Mouse (Mus musculus) embryonic facial prominence, embryonic 13.5 days (tissue): ENCODE data around the gene Lgsn. TPM values are rescaled to one million over a fixed set of nuclear protein-coding genes. Genes with fewer than 3 reads are reported as not detected.

Experiments
- ATAC-seq: fragments of 200-750 bp; cut with Nextera tagmentation; 2 replicates; pipeline ENCODE4 v1.8.0; 2017; ENCODE audit warnings: low read depth; ENCODE audit not compliant: insufficient number of reproducible peaks, insufficient read depth, low FRiP score, low TSS enrichment
- H3K27ac ChIP-seq: fragments of 300-500 bp; sonication (generic); 2 replicates; pipeline ENCODE4 v1.5.1; 2015; ENCODE audit warnings: moderate library complexity, mild to moderate bottlenecking, inconsistent platforms
- H3K27me3 ChIP-seq: fragments of 300-500 bp; sonication (generic); 2 replicates; pipeline ENCODE4 v1.6.1; 2015; ENCODE audit warnings: mild to moderate bottlenecking, inconsistent platforms
- H3K36me3 ChIP-seq: fragments of 300-500 bp; sonication (generic); 2 replicates; pipeline ENCODE4 v1.6.1; 2015; ENCODE audit warnings: mild to moderate bottlenecking, inconsistent platforms
- H3K4me1 ChIP-seq: fragments of 300-500 bp; sonication (generic); 2 replicates; pipeline ENCODE4 v1.6.1; 2015; ENCODE audit warnings: inconsistent platforms
- H3K4me2 ChIP-seq: fragments of 300-500 bp; sonication (generic); 2 replicates; pipeline ENCODE4 v1.6.1; 2015; ENCODE audit warnings: moderate library complexity, mild to moderate bottlenecking, inconsistent platforms
- H3K4me3 ChIP-seq: fragments of 300-500 bp; sonication (generic); 2 replicates; pipeline ENCODE4 v1.5.1; 2015; ENCODE audit warnings: mild to moderate bottlenecking, inconsistent platforms
- H3K9ac ChIP-seq: fragments of 300-500 bp; sonication (generic); 2 replicates; pipeline ENCODE4 v1.6.1; 2015; ENCODE audit warnings: mild to moderate bottlenecking, inconsistent platforms
- H3K9me3 ChIP-seq: fragments of 300-500 bp; sonication (generic); 2 replicates; pipeline ENCODE4 v1.6.1; 2016; ENCODE audit warnings: inconsistent platforms
- WGBS: fragments of 180-500 bp; shearing (Covaris S2); methylation state at CpG from one replicate; pipeline ENCODE4 v1.1.7; 2015; ENCODE audit warnings: mixed read lengths; 5-methylcytosine and 5-hydroxymethylcytosine counted together
- polyA plus RNA-seq: library from polyadenylated mRNA; unstranded; fragments of >200 nt; fragmentation: Nextera tagmentation; extraction: Ambion mirVana; gene quantifications from 2 replicates; pipeline ENCODE4 v1.2.1, GENCODE M21; 2015

Lgsn gene
- polyA plus RNA-seq, 1 experiment from 2014 or later, result not detected

- no peaks in the 10 kb centered on the region for H3K9me3 ChIP-seq
- H3K9ac ChIP-seq, result no peak overlapping the region
- H3K4me1 ChIP-seq, result no peaks in the 10 kb centered on the region
- WGBS, result 85% methylated on average over 7 of the region's 7 CpGs
- H3K4me3 ChIP-seq, result no peak overlapping the region
- H3K27ac ChIP-seq, result no peak overlapping the region
- H3K27me3 ChIP-seq, result no peaks in the 10 kb centered on the region
- H3K36me3 ChIP-seq, result no peaks in the 10 kb centered on the region
- no peak for ATAC-seq
- no peak overlapping the region for H3K4me2 ChIP-seq
Observed at GRCm38 (mm10) chr1:31165326-31166121, 10.7 kb upstream of the Lgsn start.

- H3K4me2 ChIP-seq, result no peak overlapping the region
- H3K9me3 ChIP-seq, result no peaks in the 10 kb centered on the region
- no peaks in the 10 kb centered on the region for H3K36me3 ChIP-seq
- no peak for ATAC-seq
- WGBS, result 58% methylated on average over 3 of the region's 3 CpGs
- H3K27me3 ChIP-seq, result no peaks in the 10 kb centered on the region
- H3K9ac ChIP-seq, result no peak overlapping the region
- no peak overlapping the region for H3K4me3 ChIP-seq
- no peak overlapping the region for H3K27ac ChIP-seq
- no peaks in the 10 kb centered on the region for H3K4me1 ChIP-seq
Observed at GRCm38 (mm10) chr1:31175401-31175800, 800 bp upstream of the Lgsn start.

DNA sequence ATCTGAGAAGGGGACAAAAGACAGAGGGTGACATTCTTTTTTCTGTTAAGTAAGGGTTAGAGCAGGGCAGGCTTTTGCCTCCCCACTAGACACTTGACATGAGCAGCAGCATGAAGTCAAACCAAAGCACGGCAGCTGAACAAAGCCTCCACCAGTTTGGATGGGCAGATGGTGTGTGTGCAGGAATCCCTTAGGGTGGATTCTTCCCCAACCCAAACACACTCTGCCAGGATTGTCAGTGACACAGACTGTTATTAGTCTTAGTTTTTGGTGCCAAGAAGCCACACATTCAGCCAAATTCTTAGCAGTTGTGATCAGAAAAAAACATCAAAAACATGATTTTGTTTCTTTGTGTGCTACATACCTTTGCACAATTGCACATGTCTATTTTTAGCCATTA is 2.1 kb downstream of the Lgsn start:
- no peaks in the 10 kb centered on the region for H3K36me3 ChIP-seq
- no peaks in the 10 kb centered on the region for H3K9me3 ChIP-seq
- WGBS, result 32% methylated on average over 1 of the region's 1 CpGs
- H3K27me3 ChIP-seq, result no peaks in the 10 kb centered on the region
- no peak overlapping the region for H3K9ac ChIP-seq
- no peaks in the 10 kb centered on the region for H3K4me1 ChIP-seq
- no peak overlapping the region for H3K27ac ChIP-seq
- ATAC-seq, result no peak
- no peak overlapping the region for H3K4me3 ChIP-seq
- no peak overlapping the region for H3K4me2 ChIP-seq

GRCm38 (mm10) chr1:31190237-31190866 is 14.2 kb downstream of the Lgsn start:
- Histone ChIP-seq H3K4me2 (no peak overlapping the region), H3K9me3 (no peaks in the 10 kb centered on the region), H3K9ac (no peak overlapping the region), H3K27ac (no peak overlapping the region), H3K4me1 (no peaks in the 10 kb centered on the region), H3K4me3 (no peak overlapping the region), H3K27me3 (no peaks in the 10 kb centered on the region), H3K36me3 (no peaks in the 10 kb centered on the region)
- ATAC-seq, result no peak
- 59% methylated on average over 10 of the region's 10 CpGs for WGBS

GRCm38 (mm10) chr1:31195633-31196032 is 19.4 kb downstream of the Lgsn start:
- H3K4me3 ChIP-seq, result no peak overlapping the region
- H3K4me1 ChIP-seq, result no peaks in the 10 kb centered on the region
- no peak overlapping the region for H3K27ac ChIP-seq
- no peak overlapping the region for H3K4me2 ChIP-seq
- H3K9ac ChIP-seq, result no peak overlapping the region
- 89% methylated on average over 1 of the region's 1 CpGs for WGBS
- no peaks in the 10 kb centered on the region for H3K36me3 ChIP-seq
- H3K27me3 ChIP-seq, result no peaks in the 10 kb centered on the region
- H3K9me3 ChIP-seq, result no peaks in the 10 kb centered on the region
- no peak for ATAC-seq

DNA sequence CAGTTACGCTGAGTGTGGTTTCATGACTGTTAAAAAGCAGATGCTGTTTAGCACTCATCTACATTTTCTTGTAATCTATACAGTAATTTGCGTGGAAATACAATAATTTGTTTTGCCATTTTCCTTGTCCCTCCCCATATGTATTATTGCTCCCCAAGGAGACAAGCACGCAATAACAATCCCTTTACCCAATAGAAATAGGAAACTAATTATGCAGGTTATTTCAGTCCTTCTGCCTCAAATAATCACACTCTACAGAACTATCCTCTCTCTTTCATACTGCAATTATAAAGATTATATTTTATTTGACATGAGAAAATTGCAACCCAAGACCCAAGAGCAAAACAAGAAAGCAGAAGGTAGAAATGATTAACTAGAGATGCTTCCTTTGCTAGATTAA is 20.8 kb downstream of the Lgsn start:
- ATAC-seq, result no peak
- H3K4me2 ChIP-seq, result no peak overlapping the region
- no peaks in the 10 kb centered on the region for H3K36me3 ChIP-seq
- no peaks in the 10 kb centered on the region for H3K4me1 ChIP-seq
- no peak overlapping the region for H3K4me3 ChIP-seq
- no peaks in the 10 kb centered on the region for H3K27me3 ChIP-seq
- 76% methylated on average over 3 of the region's 3 CpGs for WGBS
- H3K9me3 ChIP-seq, result no peaks in the 10 kb centered on the region
- no peak overlapping the region for H3K27ac ChIP-seq
- H3K9ac ChIP-seq, result no peak overlapping the region

- no peak overlapping the region for H3K9ac ChIP-seq
- H3K4me2 ChIP-seq, result no peak overlapping the region
- no peaks in the 10 kb centered on the region for H3K36me3 ChIP-seq
- ATAC-seq, result no peak
- no peaks in the 10 kb centered on the region for H3K4me1 ChIP-seq
- H3K9me3 ChIP-seq, result no peaks in the 10 kb centered on the region
- no peak overlapping the region for H3K27ac ChIP-seq
- 90% methylated on average over 10 of the region's 10 CpGs for WGBS
- no peak overlapping the region for H3K4me3 ChIP-seq
- no peaks in the 10 kb centered on the region for H3K27me3 ChIP-seq
Observed at GRCm38 (mm10) chr1:31203771-31204170, 27.6 kb downstream of the Lgsn start.

- Histone ChIP-seq H3K27me3 (no peaks in the 10 kb centered on the region), H3K27ac (no peak overlapping the region), H3K4me3 (no peak overlapping the region), H3K36me3 (no peaks in the 10 kb centered on the region), H3K9ac (no peak overlapping the region), H3K4me1 (no peaks in the 10 kb centered on the region), H3K4me2 (no peak overlapping the region), H3K9me3 (no peaks in the 10 kb centered on the region)
- ATAC-seq, result no peak
- 78% methylated on average over 7 of the region's 7 CpGs for WGBS
Observed at GRCm38 (mm10) chr1:31205346-31205745, 29.1 kb downstream of the Lgsn start.

DNA sequence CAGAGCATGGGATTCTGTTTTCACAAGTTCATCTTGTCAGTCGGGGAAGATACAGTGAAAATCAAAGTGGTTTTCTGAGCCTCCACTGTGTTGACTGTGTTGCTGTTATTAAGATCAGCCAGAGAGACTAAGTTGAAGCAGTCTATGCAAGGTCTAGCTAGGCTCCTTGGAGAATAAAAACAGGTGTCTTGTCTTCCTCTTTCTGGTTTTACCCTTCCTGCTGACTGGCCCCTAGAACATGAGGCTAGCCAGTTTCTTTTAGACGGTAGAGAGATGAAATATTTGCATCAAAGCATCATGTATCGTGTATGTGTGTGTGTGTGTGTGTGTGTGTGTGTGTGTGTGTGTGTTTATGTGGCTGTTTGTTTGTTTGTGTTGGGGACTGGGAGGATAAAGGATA is 29.6 kb downstream of the Lgsn start:
- Histone ChIP-seq H3K9ac (no peak overlapping the region), H3K4me2 (no peak overlapping the region), H3K36me3 (no peaks in the 10 kb centered on the region), H3K27ac (no peak overlapping the region), H3K9me3 (no peaks in the 10 kb centered on the region), H3K4me1 (no peaks in the 10 kb centered on the region), H3K27me3 (no peaks in the 10 kb centered on the region), H3K4me3 (no peak overlapping the region)
- no peak for ATAC-seq
- 75% methylated on average over 3 of the region's 3 CpGs for WGBS

DNA sequence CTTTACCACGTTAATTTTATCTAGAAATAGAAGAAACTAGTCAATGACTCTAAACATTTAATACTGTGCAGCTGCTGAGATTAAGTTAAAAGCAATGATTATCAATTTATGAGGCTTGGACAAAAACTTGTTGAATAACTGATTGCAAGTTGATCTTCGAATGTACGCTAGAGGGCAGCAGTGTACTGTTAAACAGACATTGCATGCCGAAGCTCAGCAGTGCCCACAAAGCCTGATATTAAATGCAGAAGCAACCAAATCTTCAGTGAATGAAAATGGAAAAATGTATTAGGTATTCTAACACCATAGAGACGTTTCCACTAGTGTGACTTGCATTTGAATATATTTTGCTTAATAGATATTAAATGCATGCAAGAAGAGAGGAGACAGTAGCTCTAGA is 33.9 kb downstream of the Lgsn start:
- Histone ChIP-seq H3K27ac (no peak overlapping the region), H3K36me3 (no peaks in the 10 kb centered on the region), H3K4me2 (no peak overlapping the region), H3K4me3 (no peak overlapping the region), H3K9me3 (no peaks in the 10 kb centered on the region), H3K4me1 (no peaks in the 10 kb centered on the region), H3K27me3 (no peaks in the 10 kb centered on the region), H3K9ac (no peak overlapping the region)
- WGBS, result 1% methylated on average over 5 of the region's 5 CpGs
- ATAC-seq, result no peak

DNA sequence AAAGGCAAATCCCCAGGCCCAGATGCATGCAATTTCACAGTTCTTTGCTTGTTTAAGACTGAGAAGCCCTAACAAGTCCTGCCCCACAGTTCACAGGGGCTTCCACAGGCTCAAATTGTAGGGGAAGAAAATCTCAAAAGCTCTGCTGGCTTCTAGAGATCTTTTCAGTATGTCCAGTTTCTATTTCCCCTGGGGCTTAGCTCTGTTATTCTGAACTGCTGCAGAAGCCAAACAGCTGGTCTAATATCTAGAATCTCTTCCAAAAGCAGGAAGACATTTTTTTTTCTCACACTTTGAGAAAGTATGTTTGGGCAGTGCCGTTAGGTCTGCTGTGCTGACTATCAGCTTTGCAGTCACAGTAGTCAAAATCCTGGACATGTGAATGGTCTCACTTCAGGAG is 38.6 kb downstream of the Lgsn start:
- H3K4me3 ChIP-seq, result no peak overlapping the region
- no peaks in the 10 kb centered on the region for H3K27me3 ChIP-seq
- no peaks in the 10 kb centered on the region for H3K36me3 ChIP-seq
- H3K9ac ChIP-seq, result no peak overlapping the region
- no peak overlapping the region for H3K27ac ChIP-seq
- WGBS, result 74% methylated on average over 1 of the region's 1 CpGs
- no peak overlapping the region for H3K4me2 ChIP-seq
- H3K9me3 ChIP-seq, result no peaks in the 10 kb centered on the region
- ATAC-seq, result no peak
- no peaks in the 10 kb centered on the region for H3K4me1 ChIP-seq

- Histone ChIP-seq H3K36me3 (no peaks in the 10 kb centered on the region), H3K4me2 (no peak overlapping the region), H3K4me1 (no peaks in the 10 kb centered on the region), H3K27me3 (no peaks in the 10 kb centered on the region), H3K9ac (no peak overlapping the region), H3K4me3 (no peak overlapping the region), H3K27ac (no peak overlapping the region), H3K9me3 (no peaks in the 10 kb centered on the region)
- whole genome bisulfite sequencing, result 94% methylated on average over 4 of the region's 4 CpGs
- no peak for ATAC-seq
Observed at GRCm38 (mm10) chr1:31220599-31221250, 44.5 kb downstream of the Lgsn start.
